ENCODE assay signal across 43 mouse cellular contexts in genomic region chr3:145038813-145039212, GRCm38 (mm10). TPM values are rescaled to one million over a fixed set of nuclear protein-coding genes. Genes with fewer than 3 reads are reported as not detected.
"Had no signal": no experiment of that assay in that cellular context is flagged by ENCODE, and none has a peak within 500 bp of the region (broad histone marks: within the 10 kb centered on the region; RNA-seq: fewer than 3 reads in every experiment).

No protein-coding gene starts in this region.

- H3K27ac ChIP-seq: heart, embryonic 10.5 days; heart, embryonic 13.5 days; heart, embryonic 15.5 days; hindbrain, embryonic 10.5 days; hindbrain, embryonic 12.5 days; hindbrain, embryonic 13.5 days; hindbrain, embryonic 14.5 days; hindbrain, embryonic 15.5 days; hindbrain, postnatal 0 days; intestine, embryonic 15.5 days; kidney, embryonic 15.5 days; kidney, postnatal 0 days; layer of hippocampus, adult 2 months had no signal

- H3K36me3 ChIP-seq: heart, embryonic 10.5 days; heart, embryonic 12.5 days; heart, embryonic 13.5 days; heart, embryonic 15.5 days; hindbrain, embryonic 10.5 days; hindbrain, embryonic 12.5 days; hindbrain, embryonic 13.5 days; hindbrain, embryonic 15.5 days; intestine, embryonic 15.5 days; kidney, embryonic 15.5 days had no signal

- ATAC-seq: hindbrain, embryonic 16.5 days; hindbrain, postnatal 0 days; inflammation-experienced regulatory T-cells, adult 6 months; intestine, embryonic 15.5 days; intestine, embryonic 16.5 days; intestine, postnatal 0 days had no signal

- H3K9me3 ChIP-seq: heart, embryonic 10.5 days; heart, embryonic 12.5 days; heart, embryonic 13.5 days; heart, embryonic 15.5 days; hindbrain, embryonic 10.5 days; hindbrain, embryonic 12.5 days; hindbrain, embryonic 13.5 days; hindbrain, embryonic 15.5 days; intestine, embryonic 15.5 days; kidney, embryonic 15.5 days had no signal

- DNase-seq: heart, postnatal 10 days; heart, postnatal 14 days; heart, postnatal 36 days; heart, postnatal 4 days; kidney, adult 11 months; kidney, adult 18-20 months; kidney, adult 2 months; kidney, adult 8-10 months; kidney, adult 9 months; kidney, postnatal 10 days; kidney, postnatal 14 days; kidney, postnatal 25 days; kidney, postnatal 36 days; layer of hippocampus, adult 9-11 months had no signal

- H3K4me3 ChIP-seq: heart, embryonic 10.5 days; heart, embryonic 12.5 days; heart, embryonic 13.5 days; heart, embryonic 15.5 days; hindbrain, embryonic 10.5 days; hindbrain, embryonic 12.5 days; hindbrain, embryonic 13.5 days; hindbrain, embryonic 15.5 days; intestine, embryonic 15.5 days; kidney, embryonic 15.5 days; layer of hippocampus, adult 2 months had no signal

- H3K4me1 ChIP-seq: heart, embryonic 10.5 days; heart, embryonic 12.5 days; heart, embryonic 13.5 days; heart, embryonic 15.5 days; hindbrain, embryonic 10.5 days; hindbrain, embryonic 12.5 days; hindbrain, embryonic 13.5 days; hindbrain, embryonic 15.5 days; intestine, embryonic 15.5 days had no signal

- H3K9ac ChIP-seq: heart, embryonic 12.5 days; heart, embryonic 13.5 days; heart, embryonic 15.5 days; hindbrain, embryonic 12.5 days; hindbrain, embryonic 13.5 days; hindbrain, embryonic 14.5 days; hindbrain, embryonic 15.5 days; intestine, embryonic 15.5 days; kidney, embryonic 15.5 days had no signal

- H3K27me3 ChIP-seq: heart, embryonic 12.5 days; heart, embryonic 13.5 days; heart, embryonic 15.5 days; hindbrain, embryonic 12.5 days; hindbrain, embryonic 13.5 days; hindbrain, embryonic 15.5 days; intestine, embryonic 15.5 days; kidney, embryonic 15.5 days had no signal

RNA-seq across cellular contexts. Expression of gene Clca1, which starts 6.2 kb away (rescaled TPM):
- total RNA-seq: heart, adult 8-10 months; heart, postnatal 10 days; heart, postnatal 25 days; heart, postnatal 36 days; heart, postnatal 4 days; hematopoietic stem cell, adult 5-6 weeks; hindbrain, postnatal 0 days; layer of hippocampus, adult 2 months; layer of hippocampus, adult 8-10 months; layer of hippocampus, postnatal 10 days; layer of hippocampus, postnatal 14 days; layer of hippocampus, postnatal 25 days; left cerebral cortex, adult 18-20 months had no signal
- polyA plus RNA-seq: heart, embryonic 11.5 days; heart, embryonic 12.5 days; heart, embryonic 13.5 days; heart, embryonic 15.5 days; heart, postnatal 0 days; hindbrain, embryonic 10.5 days; hindbrain, embryonic 11.5 days; hindbrain, embryonic 12.5 days; hindbrain, embryonic 13.5 days; hindbrain, embryonic 14.5 days; hindbrain, embryonic 15.5 days; hindbrain, embryonic 16.5 days; hindbrain, postnatal 0 days; inflammation-experienced regulatory T-cells, adult 6 months; kidney, postnatal 0 days had no signal
